Mouse (Mus musculus): ENCODE results near the gene Fgfr2. TPM values are rescaled to one million over a fixed set of nuclear protein-coding genes. Genes with fewer than 3 reads are reported as not detected.

Fgfr2 gene
- polyA plus RNA-seq, 1 experiment, result 114 TPM

DNA sequence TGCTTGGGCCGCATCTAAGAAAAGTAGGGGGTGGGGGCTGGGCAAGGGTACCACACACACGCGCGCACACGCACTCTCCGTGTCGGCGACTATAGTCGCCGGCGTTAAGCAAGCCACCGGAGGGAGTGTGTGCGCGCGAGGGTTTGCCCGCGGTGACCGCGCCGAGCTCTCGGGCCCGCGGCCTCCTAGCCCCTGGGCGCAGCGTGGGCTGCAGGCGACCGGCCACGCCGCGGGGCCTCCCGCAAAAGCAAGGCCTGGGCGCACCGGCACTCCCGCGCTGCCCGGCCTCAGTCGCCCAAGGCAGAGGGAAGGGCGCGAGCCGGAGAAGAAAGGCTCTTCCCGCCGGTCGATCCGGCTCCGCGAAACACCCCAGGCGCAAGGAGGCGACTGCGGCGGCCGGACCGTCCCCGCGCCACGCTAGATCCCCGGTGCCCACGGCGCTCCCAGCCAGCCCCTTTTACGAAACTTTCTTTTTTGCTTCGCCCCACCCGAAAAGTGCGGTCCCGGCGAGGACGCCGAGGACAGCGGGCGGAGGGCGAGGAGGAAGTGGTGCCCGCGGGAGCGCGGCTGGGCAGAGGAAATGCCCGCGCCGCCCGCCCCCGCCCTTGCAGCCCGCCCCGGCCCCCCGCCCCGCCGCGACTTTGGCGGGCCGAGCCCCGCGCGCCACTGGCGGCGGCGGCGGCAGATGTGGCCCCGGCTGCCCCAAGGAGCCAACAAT lies 1.3 kb downstream of the Fgfr2 start:
- TF ChIP-seq CTCF (IDR thresholded peaks at IDR 0.05; ENCODE audit: insufficient read depth, low read length) (no peak), POLR2A (IDR thresholded peaks at IDR 0.05; ENCODE audit: borderline replicate concordance, extremely low read depth, low read depth, low read length) (peak; percentile 35; the same call in 1 of the 2 replicates)
- WGBS, result under 1% methylated on average over 90 of the region's 94 CpGs
- DNase-seq, result peak; percentile 67

DNA sequence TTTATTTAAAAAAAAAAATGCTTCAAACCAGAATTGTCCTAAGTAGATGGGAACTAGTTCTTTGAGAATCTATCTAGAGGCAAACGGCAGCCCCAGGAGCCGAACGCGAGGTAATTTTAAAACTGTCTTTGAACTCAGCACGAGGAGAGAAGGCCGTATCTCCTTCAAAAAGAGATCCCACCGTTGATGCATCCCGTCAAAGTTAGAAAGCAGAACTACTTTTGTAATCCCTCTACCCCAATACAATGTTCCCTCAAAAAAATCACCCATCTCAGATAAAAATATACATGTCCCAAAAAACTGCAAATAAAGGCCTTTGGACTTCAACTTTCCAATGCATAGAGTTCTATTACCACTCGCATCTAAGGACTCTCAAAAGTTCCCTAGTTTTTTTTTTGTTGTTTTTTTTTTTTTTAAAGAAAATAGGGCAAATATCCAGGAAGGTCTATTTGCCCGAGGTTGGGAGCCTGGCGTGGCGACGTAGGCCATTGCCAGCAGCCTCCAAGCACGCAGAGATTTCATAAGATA lies 2.0 kb downstream of the Fgfr2 start:
- Histone ChIP-seq H3K4me1 (ENCODE audit: control insufficient read depth, insufficient read depth, low read length) (peaks cover 15% of the 10 kb centered on the region), H3K4me3 (replicated peaks; ENCODE audit: extremely low read depth, low read depth, low read length) (peak overlapping the region; percentile 93)
- no peak for TF ChIP-seq POLR2A (IDR thresholded peaks at IDR 0.05; ENCODE audit: borderline replicate concordance, extremely low read depth, low read depth, low read length)
- no peak for TF ChIP-seq CTCF (IDR thresholded peaks at IDR 0.05; ENCODE audit: insufficient read depth, low read length)
- WGBS, result 21% methylated on average over 14 of the region's 14 CpGs
- no peak for DNase-seq

More for the DNA sequence above, 1.3 kb downstream of the Fgfr2 start:
- Histone ChIP-seq H3K4me3 (replicated peaks; ENCODE audit: extremely low read depth, low read depth, low read length) (peak overlapping the region; percentile 93), H3K4me1 (ENCODE audit: control insufficient read depth, insufficient read depth, low read length) (peaks cover 13% of the 10 kb centered on the region)

DNA sequence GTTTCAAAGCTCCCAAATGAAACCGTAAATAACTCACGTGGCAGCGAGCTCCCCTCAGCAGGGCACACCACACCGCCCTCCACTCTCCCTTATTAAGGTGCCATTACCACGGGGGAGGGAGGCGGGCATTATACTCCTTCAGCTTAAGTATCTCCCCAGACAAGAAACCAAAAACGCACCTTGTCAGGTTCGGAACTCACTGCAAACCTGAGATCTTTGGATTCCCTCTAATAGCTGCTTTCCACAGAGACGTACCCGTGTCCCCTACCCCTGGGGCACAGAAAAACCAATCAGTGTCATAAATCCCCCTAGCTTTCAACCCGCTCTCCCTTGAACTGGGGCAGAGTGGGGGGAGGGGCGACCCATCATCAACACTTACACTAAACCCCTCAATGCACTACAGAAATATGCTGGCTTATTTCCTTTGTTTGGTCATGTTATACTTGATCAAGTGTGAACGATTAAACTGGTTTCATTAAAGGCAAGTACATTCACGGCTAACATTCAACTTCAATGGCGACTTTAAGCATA lies 2.9 kb downstream of the Fgfr2 start:
- Histone ChIP-seq H3K4me1 (ENCODE audit: control insufficient read depth, insufficient read depth, low read length) (peaks cover 20% of the 10 kb centered on the region), H3K4me3 (replicated peaks; ENCODE audit: extremely low read depth, low read depth, low read length) (no peak overlapping the region)
- DNase-seq, result no peak
- WGBS, result 46% methylated on average over 15 of the region's 15 CpGs
- TF ChIP-seq POLR2A (IDR thresholded peaks at IDR 0.05; ENCODE audit: borderline replicate concordance, extremely low read depth, low read depth, low read length), result no peak
- TF ChIP-seq CTCF (IDR thresholded peaks at IDR 0.05; ENCODE audit: insufficient read depth, low read length), result no peak

DNA sequence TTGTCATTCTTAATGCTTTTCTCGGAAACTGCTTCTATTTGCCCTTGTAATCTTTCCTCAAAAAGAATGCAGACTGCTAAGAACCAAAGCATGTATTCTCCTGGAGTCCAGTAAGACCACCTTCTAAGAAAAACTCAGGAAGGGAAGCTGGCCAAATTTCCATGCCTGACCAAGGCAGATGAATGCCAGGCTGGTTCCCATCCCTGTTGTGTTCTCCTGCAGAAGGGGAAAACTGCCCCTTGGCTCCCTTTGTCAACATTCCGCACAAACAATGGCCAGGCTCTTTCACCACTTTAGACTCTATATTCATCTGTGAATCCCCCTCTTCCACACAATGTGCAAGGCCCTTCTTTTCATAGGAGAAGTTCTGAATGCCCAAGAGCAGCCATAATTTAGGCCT lies 5.3 kb downstream of the Fgfr2 start:
- Histone ChIP-seq H3K4me1 (ENCODE audit: control insufficient read depth, insufficient read depth, low read length) (peaks cover 27% of the 10 kb centered on the region), H3K4me3 (replicated peaks; ENCODE audit: extremely low read depth, low read depth, low read length) (no peak overlapping the region)
- no peak for DNase-seq
- 37% methylated on average over 2 of the region's 2 CpGs for WGBS
- no peak for TF ChIP-seq CTCF (IDR thresholded peaks at IDR 0.05; ENCODE audit: insufficient read depth, low read length)
- TF ChIP-seq POLR2A (IDR thresholded peaks at IDR 0.05; ENCODE audit: borderline replicate concordance, extremely low read depth, low read depth, low read length), result no peak

DNA sequence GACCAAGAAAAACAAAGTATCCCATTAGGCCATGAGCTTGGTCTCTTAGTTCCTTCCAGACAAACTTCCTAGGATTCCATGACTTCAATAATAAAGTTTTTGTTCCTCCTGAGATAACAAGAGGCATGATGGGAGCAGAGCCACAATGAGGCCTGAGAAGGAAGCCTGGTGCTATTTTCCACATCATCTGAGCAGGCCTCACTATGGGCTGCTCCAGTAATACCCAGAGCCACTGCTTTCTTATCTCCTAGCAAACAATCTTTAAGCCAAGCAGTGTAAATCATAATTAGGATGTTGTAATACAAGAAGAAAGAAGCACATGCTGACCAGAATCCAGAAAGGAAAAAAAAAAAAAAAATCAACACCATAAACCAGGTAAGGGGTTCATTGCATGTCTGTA lies 6.6 kb downstream of the Fgfr2 start:
- Histone ChIP-seq H3K4me3 (replicated peaks; ENCODE audit: extremely low read depth, low read depth, low read length) (no peak overlapping the region), H3K4me1 (ENCODE audit: control insufficient read depth, insufficient read depth, low read length) (peaks cover 36% of the 10 kb centered on the region)
- no peak for DNase-seq
- TF ChIP-seq CTCF (IDR thresholded peaks at IDR 0.05; ENCODE audit: insufficient read depth, low read length) (no peak), POLR2A (IDR thresholded peaks at IDR 0.05; ENCODE audit: borderline replicate concordance, extremely low read depth, low read depth, low read length) (no peak)

DNA sequence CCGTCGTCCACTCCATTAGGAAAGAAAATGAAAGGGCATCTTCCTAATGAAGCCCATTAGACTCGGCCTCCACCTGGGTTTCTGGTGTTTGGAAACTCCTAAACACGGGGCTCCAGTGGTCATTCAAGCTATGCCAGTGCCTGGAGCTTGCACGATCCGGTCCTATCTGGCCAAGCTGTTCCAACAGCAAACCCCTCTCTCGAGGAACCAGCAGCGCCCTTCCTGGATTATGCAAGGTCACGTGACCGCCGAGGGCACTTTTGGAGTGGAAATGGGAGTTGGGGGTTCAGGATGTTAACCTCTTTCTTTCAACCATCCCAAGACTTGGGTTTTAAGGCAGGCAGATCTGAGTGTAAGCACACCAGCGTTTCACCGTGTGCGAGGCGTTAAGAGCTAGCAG lies 7.3 kb downstream of the Fgfr2 start:
- TF ChIP-seq CTCF (IDR thresholded peaks at IDR 0.05; ENCODE audit: insufficient read depth, low read length), result no peak
- no peak for TF ChIP-seq POLR2A (IDR thresholded peaks at IDR 0.05; ENCODE audit: borderline replicate concordance, extremely low read depth, low read depth, low read length)
- H3K4me3 ChIP-seq (replicated peaks; ENCODE audit: extremely low read depth, low read depth, low read length), result peak overlapping the region; percentile 25
- no peak for DNase-seq
- H3K4me1 ChIP-seq (ENCODE audit: control insufficient read depth, insufficient read depth, low read length), result peaks cover 34% of the 10 kb centered on the region
- 16% methylated on average over 15 of the region's 15 CpGs for WGBS

DNA sequence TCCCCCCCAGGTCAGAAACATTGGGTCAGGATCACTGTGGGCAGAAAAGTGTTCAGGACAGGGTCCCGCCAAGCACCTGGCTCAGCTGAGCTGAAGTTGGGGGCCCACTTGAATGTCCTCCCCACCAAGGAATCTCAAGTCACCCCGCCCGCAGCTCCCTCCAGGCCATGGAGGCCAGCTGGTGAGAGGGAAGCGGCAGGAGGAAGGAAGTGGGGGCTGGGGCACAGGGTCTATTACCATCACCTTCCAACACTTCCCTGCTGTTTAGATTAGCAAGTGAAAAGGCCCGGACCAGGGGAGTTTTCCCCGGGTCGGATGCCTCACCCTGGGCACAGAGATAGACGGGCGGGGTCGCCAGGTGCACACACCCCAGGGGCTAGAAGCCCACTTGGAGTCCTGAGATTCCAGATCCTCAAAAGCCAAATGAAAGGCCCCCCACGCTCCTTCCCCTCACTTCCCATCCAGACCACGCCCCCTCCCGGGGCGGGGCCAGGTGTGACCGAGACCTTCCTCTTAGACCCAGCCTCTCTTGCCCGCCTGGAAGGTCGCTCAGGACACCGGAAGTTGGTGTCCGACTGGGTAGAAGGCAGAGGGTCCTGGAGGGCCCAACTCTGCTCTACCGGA lies 8.2 kb downstream of the Fgfr2 start:
- H3K4me3 ChIP-seq (replicated peaks; ENCODE audit: extremely low read depth, low read depth, low read length), result no peak overlapping the region
- peaks cover 30% of the 10 kb centered on the region for H3K4me1 ChIP-seq (ENCODE audit: control insufficient read depth, insufficient read depth, low read length)
- peak; percentile 50 for DNase-seq
- WGBS, result 17% methylated on average over 20 of the region's 20 CpGs
- TF ChIP-seq POLR2A (IDR thresholded peaks at IDR 0.05; ENCODE audit: borderline replicate concordance, extremely low read depth, low read depth, low read length) (no peak), CTCF (IDR thresholded peaks at IDR 0.05; ENCODE audit: insufficient read depth, low read length) (no peak)

DNA sequence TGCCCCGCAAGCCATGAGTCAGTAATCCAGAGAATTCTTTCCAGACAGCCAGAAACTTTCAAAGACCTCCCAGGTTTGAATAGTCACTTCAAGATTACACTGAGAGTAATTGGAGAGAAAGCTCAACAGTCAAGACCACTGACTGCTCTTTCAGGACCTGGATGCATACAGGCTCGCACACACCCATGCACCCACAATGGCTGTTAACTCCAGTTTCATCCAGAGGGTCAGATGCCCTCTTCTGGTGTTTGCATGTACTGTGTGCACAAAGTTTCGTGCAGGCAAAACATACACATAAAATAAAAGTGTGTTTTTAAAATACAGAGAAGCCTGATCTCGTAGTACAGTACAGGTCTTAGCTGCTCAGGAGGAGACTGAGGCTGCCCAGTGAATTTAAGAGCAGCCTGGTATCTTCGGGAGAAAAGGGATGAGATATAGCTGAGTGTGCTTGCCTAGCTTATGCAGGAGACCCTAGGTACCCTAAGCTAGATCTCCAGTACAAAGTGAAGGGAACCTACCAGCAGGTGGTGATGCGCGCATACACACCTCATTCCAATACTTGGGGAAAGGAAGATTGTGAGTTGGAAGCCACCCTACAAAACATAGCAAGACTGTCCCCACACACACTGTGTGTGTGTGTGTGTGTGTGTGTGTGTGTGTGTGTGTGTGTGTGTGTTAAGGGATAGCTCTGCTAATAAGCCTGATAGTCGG lies 9.8 kb downstream of the Fgfr2 start:
- 75% methylated on average over 8 of the region's 8 CpGs for WGBS
- no peak for DNase-seq
- TF ChIP-seq POLR2A (IDR thresholded peaks at IDR 0.05; ENCODE audit: borderline replicate concordance, extremely low read depth, low read depth, low read length) (no peak), CTCF (IDR thresholded peaks at IDR 0.05; ENCODE audit: insufficient read depth, low read length) (no peak)
- Histone ChIP-seq H3K4me1 (ENCODE audit: control insufficient read depth, insufficient read depth, low read length) (peaks cover 32% of the 10 kb centered on the region), H3K4me3 (replicated peaks; ENCODE audit: extremely low read depth, low read depth, low read length) (no peak overlapping the region)

DNA sequence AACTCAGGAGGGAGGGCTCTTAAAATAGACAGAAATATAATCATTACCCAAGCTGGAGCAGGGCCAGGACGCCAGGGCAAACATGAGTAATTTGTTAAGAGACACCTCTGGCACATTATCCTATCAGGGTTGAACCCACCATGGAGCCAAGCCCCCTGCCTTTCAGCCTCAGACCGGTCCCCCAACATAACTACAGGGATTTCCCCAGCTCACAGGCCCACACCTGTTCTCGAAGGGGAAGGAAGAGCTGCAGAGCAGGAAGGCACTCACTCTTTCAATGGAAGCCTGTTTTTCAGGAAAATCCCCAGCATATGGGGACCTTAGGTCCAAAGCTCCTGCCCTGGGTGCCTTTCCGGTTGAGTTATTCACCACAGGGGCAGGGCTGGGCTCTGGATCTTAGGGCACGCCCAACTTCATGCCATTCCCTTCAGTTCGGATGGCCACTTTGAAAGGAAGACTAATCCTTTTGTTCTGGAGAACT lies 10.8 kb downstream of the Fgfr2 start:
- 25% methylated on average over 6 of the region's 6 CpGs for WGBS
- no peak for DNase-seq
- TF ChIP-seq POLR2A (IDR thresholded peaks at IDR 0.05; ENCODE audit: borderline replicate concordance, extremely low read depth, low read depth, low read length) (no peak), CTCF (IDR thresholded peaks at IDR 0.05; ENCODE audit: insufficient read depth, low read length) (no peak)
- Histone ChIP-seq H3K4me3 (replicated peaks; ENCODE audit: extremely low read depth, low read depth, low read length) (no peak overlapping the region), H3K4me1 (ENCODE audit: control insufficient read depth, insufficient read depth, low read length) (peaks cover 29% of the 10 kb centered on the region)
